Mouse (Mus musculus): ENCODE measurements around the gene Ptpn22. TPM values are rescaled to one million over a fixed set of nuclear protein-coding genes. Genes with fewer than 3 reads are reported as not detected.

The Ptpn22 gene
- polyA plus RNA-seq, 1 experiment from 2014 or later: 0.68 TPM

DNA sequence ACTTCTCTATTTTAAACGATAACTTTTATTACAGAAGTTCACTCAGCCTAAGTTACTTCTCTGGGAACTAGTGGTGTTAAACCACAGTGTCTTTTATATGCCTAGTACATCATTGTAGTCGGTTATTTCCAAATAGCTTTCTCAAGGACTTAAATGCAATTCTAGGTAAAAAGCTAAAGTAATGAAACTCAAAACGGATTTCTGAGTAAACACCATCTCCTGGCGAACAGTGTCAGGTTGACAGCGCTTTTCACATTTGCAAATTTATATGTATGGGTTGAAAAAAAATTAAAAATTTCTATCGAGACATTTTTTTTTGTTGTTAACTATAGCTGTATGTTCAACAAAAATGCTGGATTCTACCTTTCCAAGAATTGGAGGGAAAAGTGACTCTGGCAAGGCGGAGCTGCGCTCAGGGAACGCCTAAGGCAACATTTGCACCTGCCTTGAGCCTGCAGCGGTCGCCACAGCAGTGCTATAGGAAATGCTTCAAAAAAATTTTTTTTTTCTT lies 53.9 kb downstream of the Ptpn22 start:
- 5% methylated on average over 11 of the region's 11 CpGs for WGBS
- Histone ChIP-seq H3K27me3 (ENCODE audit: control insufficient read depth, insufficient read depth, low read length) (no peaks in the 10 kb centered on the region), H3K4me1 (replicated peaks; ENCODE audit: control insufficient read depth, insufficient read depth, low read length) (peaks cover 3% of the 10 kb centered on the region; the same call in 1 of the 2 replicates), H3K36me3 (ENCODE audit: control insufficient read depth, insufficient read depth, low read length) (no peaks in the 10 kb centered on the region), H3K4me3 (ENCODE audit: low read depth, low read length) (peak overlapping the region; percentile 99), H3K27ac (ENCODE audit: low read depth, low read length) (peak overlapping the region; percentile 83), H3K4me2 (ENCODE audit: low read depth, low read length, severe bottlenecking) (peak overlapping the region; percentile 64), H3K9ac (ENCODE audit: low read length) (peak overlapping the region; percentile 64), H3K9me3 (ENCODE audit: control insufficient read depth, low read length) (no peaks in the 10 kb centered on the region)
- ATAC-seq (replicated peaks; ENCODE audit: low FRiP score) (peak; percentile 31), DNase-seq (ENCODE audit: low spot score) (peak; percentile 66)

DNA sequence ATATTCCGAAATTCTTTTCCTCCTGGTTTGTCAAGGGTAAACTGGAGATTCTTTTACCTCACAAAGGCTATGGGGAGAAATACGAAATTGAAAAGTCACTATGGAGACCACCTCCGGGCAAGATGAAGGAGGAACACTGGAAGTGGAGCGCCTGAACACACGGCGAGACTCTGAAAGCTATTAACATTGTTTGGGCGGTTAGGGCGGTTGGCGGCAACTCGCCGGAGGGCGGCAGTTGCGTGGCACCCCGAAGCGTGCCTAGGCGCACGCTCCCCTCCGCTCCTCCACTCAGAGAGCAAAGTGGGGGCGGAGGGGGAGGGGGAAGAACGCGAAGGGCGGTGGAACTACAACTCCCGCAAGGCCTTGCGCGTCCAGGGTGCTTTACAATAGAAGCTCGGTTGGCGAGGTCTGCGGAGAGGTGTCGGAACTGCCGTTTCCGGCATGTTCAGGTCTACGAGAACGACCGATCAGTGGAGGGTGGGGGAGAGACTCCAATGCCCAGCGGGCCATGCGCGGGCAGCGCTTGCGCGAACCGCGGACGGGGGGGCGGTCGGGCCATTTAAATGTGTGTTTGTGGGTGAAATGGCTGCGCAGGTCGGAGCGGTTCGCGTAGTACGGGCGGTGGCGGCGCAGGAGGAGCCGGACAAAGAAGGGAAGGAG lies 54.5 kb downstream of the Ptpn22 start, which contains the start of gene Rsbn1:
Gene Rsbn1 (plus strand): TSS at position 111 of the 660 bp plus-strand sequence.
- H3K4me3 ChIP-seq (ENCODE audit: low read depth, low read length): peak within 1 kb of the TSS; percentile 99
- peak within 1 kb of the TSS; percentile 85 for H3K27ac ChIP-seq (ENCODE audit: low read depth, low read length)
- no peaks in the 10 kb centered on the region for H3K27me3 ChIP-seq (ENCODE audit: control insufficient read depth, insufficient read depth, low read length)
- peaks cover 3% of the 10 kb centered on the region; the same call in 1 of the 2 replicates for H3K4me1 ChIP-seq (replicated peaks; ENCODE audit: control insufficient read depth, insufficient read depth, low read length)
- H3K9ac ChIP-seq (ENCODE audit: low read length): peak within 1 kb of the TSS; percentile 90
- peak within 1 kb of the TSS; percentile 64 for H3K4me2 ChIP-seq (ENCODE audit: low read depth, low read length, severe bottlenecking)
- DNase-seq (ENCODE audit: low spot score): peak; percentile 98
- no peaks in the 10 kb centered on the region for H3K36me3 ChIP-seq (ENCODE audit: control insufficient read depth, insufficient read depth, low read length)
- WGBS: under 1% methylated on average over 54 of the region's 55 CpGs
- no peaks in the 10 kb centered on the region for H3K9me3 ChIP-seq (ENCODE audit: control insufficient read depth, low read length)
- ATAC-seq (replicated peaks; ENCODE audit: low FRiP score): peak; percentile 100

DNA sequence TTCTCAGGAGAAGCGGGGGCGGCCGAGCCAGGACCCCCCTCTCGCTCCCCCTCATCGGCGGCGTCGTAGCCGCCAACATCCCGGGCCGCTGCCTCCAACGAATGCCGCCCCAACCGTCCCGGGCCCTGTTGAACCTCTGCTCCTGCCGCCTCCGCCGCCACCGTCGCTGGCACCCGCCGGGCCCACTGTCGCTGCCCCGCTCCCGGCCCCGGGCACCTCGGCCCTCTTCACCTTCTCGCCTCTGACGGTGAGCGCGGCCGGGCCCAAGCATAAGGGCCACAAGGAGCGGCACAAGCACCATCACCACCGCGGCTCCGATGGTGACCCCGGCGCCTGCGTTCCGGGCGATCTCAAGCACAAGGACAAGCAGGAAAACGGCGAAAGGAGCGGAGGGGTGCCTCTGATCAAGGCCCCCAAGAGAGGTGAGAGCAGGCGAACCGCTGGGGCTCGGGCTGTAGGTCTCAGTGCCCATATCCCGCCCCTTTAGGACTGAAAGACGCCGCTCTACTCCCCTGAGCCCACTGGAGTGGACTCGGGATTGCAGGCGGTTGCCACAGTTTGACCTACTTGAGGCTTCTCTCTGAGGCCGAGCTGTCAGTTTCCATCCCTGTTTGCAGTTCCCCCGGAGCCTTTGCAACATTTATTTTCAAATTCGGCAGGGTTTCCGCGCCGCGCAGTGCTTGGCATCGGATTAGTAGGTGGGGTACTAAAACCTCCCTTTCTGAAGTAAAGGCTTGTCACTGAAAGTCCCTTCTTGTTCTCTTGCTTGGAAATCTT lies 55.3 kb downstream of the Ptpn22 start:
- Histone ChIP-seq H3K4me2 (ENCODE audit: low read depth, low read length, severe bottlenecking) (peak overlapping the region; percentile 64), H3K9ac (ENCODE audit: low read length) (peak overlapping the region; percentile 90), H3K4me3 (ENCODE audit: low read depth, low read length) (peak overlapping the region; percentile 99), H3K27ac (ENCODE audit: low read depth, low read length) (peak overlapping the region; percentile 85), H3K27me3 (ENCODE audit: control insufficient read depth, insufficient read depth, low read length) (no peaks in the 10 kb centered on the region), H3K9me3 (ENCODE audit: control insufficient read depth, low read length) (no peaks in the 10 kb centered on the region), H3K36me3 (ENCODE audit: control insufficient read depth, insufficient read depth, low read length) (no peaks in the 10 kb centered on the region), H3K4me1 (replicated peaks; ENCODE audit: control insufficient read depth, insufficient read depth, low read length) (peaks cover 3% of the 10 kb centered on the region; the same call in 1 of the 2 replicates)
- DNase-seq (ENCODE audit: low spot score) (peak; percentile 82), ATAC-seq (replicated peaks; ENCODE audit: low FRiP score) (peak; percentile 61)
- WGBS: 1% methylated on average over 58 of the region's 60 CpGs

DNA sequence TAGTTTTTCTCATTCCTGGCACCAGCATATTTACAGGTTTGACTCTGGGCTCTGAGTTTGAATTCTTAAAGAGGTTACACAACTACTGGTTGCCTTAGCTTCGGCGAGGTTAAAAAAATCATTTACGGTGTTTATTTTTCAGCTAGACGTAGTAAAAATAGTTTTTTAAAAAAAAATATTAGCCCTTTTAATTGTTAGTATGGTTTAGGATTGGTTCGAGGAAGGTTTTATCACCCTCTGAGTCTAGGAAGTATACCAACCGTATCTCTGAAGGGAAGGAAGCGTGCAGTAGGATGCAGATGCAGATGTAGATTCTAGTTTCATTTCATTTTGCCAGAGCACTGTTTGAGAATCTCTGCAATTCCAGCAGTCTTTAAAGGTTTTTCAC lies 55.9 kb downstream of the Ptpn22 start:
- ATAC-seq (replicated peaks; ENCODE audit: low FRiP score) (no peak), DNase-seq (ENCODE audit: low spot score) (no peak)
- peak overlapping the region; percentile 99 for H3K4me3 ChIP-seq (ENCODE audit: low read depth, low read length)
- H3K4me1 ChIP-seq (replicated peaks; ENCODE audit: control insufficient read depth, insufficient read depth, low read length): peaks cover 3% of the 10 kb centered on the region; the same call in 1 of the 2 replicates
- H3K4me2 ChIP-seq (ENCODE audit: low read depth, low read length, severe bottlenecking): peak overlapping the region; percentile 64
- H3K9me3 ChIP-seq (ENCODE audit: control insufficient read depth, low read length): no peaks in the 10 kb centered on the region
- H3K36me3 ChIP-seq (ENCODE audit: control insufficient read depth, insufficient read depth, low read length): no peaks in the 10 kb centered on the region
- WGBS: 14% methylated on average over 7 of the region's 7 CpGs
- H3K27me3 ChIP-seq (ENCODE audit: control insufficient read depth, insufficient read depth, low read length): no peaks in the 10 kb centered on the region
- H3K9ac ChIP-seq (ENCODE audit: low read length): peak overlapping the region; percentile 90
- H3K27ac ChIP-seq (ENCODE audit: low read depth, low read length): no peak overlapping the region

DNA sequence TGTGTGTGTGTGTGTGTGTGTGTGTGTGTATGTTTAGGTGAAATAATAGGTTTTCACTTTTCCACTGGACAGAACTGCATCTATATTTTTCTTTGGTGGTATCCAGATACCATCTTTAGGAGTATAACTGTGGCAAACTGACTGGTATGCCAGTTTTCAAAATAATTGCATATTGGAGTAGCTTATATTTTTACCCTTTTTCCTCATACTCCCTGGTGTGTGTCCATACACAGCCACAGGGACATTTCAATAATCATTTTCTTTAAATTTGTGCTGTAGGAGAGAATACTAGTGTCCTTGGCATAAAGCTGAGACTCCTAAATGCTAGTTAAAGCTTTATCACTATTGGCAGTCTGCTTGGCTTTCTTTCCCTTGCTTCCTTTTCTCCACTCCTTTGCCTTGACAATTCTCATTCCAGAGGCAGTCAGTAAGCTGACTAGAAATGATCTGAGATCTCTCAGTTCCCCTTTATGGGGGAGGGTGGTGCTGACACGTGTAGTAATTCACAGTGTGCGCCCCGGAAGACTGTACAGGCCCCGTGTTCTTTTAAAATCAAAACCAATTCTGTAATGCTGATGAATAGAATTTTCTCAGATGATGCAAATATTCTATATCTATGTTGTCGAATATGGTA lies 56.7 kb downstream of the Ptpn22 start:
- Histone ChIP-seq H3K4me3 (ENCODE audit: low read depth, low read length) (peak overlapping the region; percentile 99), H3K27me3 (ENCODE audit: control insufficient read depth, insufficient read depth, low read length) (no peaks in the 10 kb centered on the region), H3K27ac (ENCODE audit: low read depth, low read length) (no peak overlapping the region), H3K4me1 (replicated peaks; ENCODE audit: control insufficient read depth, insufficient read depth, low read length) (peaks cover 3% of the 10 kb centered on the region; the same call in 1 of the 2 replicates), H3K4me2 (ENCODE audit: low read depth, low read length, severe bottlenecking) (peak overlapping the region; percentile 64), H3K9ac (ENCODE audit: low read length) (peak overlapping the region; percentile 50), H3K9me3 (ENCODE audit: control insufficient read depth, low read length) (no peaks in the 10 kb centered on the region), H3K36me3 (ENCODE audit: control insufficient read depth, insufficient read depth, low read length) (no peaks in the 10 kb centered on the region)
- DNase-seq (ENCODE audit: low spot score) (no peak), ATAC-seq (replicated peaks; ENCODE audit: low FRiP score) (no peak)
- 73% methylated on average over 5 of the region's 5 CpGs for WGBS

DNA sequence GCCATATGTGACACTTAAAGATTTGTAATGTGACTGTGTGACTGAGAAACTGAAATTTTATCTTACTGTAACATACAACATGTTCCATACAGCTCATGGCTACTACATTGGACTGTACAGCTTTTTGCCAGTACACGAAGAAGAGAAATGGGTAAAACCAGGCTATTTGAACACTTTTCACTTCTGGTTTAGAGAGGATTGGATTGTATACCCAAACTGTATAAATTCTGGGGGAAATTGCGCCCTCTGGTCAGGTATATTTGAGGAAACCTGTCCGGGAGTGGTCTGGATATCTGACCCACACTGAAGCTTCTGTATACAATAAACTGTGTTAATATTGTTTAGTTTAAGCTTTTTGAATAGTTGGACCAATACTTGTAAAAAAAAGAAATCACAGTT lies 57.2 kb downstream of the Ptpn22 start:
- no peaks in the 10 kb centered on the region for H3K27me3 ChIP-seq (ENCODE audit: control insufficient read depth, insufficient read depth, low read length)
- DNase-seq (ENCODE audit: low spot score) (no peak), ATAC-seq (replicated peaks; ENCODE audit: low FRiP score) (no peak)
- H3K27ac ChIP-seq (ENCODE audit: low read depth, low read length): no peak overlapping the region
- H3K9ac ChIP-seq (ENCODE audit: low read length): peak overlapping the region; percentile 50; the same call in 1 of the 2 replicates
- no peaks in the 10 kb centered on the region for H3K9me3 ChIP-seq (ENCODE audit: control insufficient read depth, low read length)
- H3K36me3 ChIP-seq (ENCODE audit: control insufficient read depth, insufficient read depth, low read length): no peaks in the 10 kb centered on the region
- 76% methylated on average over 3 of the region's 3 CpGs for WGBS
- H3K4me1 ChIP-seq (replicated peaks; ENCODE audit: control insufficient read depth, insufficient read depth, low read length): peaks cover 3% of the 10 kb centered on the region; the same call in 1 of the 2 replicates
- H3K4me3 ChIP-seq (ENCODE audit: low read depth, low read length): peak overlapping the region; percentile 99; the same call in 1 of the 2 replicates
- H3K4me2 ChIP-seq (ENCODE audit: low read depth, low read length, severe bottlenecking): peak overlapping the region; percentile 64

DNA sequence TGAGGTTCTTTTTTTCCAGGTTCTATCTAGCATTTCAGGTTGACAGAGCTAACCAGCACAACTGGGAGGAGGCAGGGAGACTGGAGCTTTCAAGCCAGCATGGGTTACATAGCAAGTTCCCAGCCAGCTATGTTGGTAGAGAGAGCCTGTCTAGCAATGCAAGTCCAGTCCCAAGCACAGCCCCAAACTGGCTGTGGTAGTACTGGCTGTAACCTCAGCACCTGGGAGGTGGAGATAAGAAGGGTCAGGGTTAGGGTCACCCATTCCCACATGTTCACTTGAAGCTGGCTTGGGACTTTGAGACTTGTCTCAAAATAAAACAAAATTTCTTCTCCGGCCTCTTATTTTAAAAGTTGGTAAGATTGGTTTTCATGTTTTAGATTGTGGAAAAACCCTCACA lies 60.5 kb downstream of the Ptpn22 start:
- no peak overlapping the region for H3K4me2 ChIP-seq (ENCODE audit: low read depth, low read length, severe bottlenecking)
- no peak overlapping the region for H3K9ac ChIP-seq (ENCODE audit: low read length)
- H3K27me3 ChIP-seq (ENCODE audit: control insufficient read depth, insufficient read depth, low read length): no peaks in the 10 kb centered on the region
- peaks cover 8% of the 10 kb centered on the region; the same call in 1 of the 2 replicates for H3K4me1 ChIP-seq (replicated peaks; ENCODE audit: control insufficient read depth, insufficient read depth, low read length)
- H3K27ac ChIP-seq (ENCODE audit: low read depth, low read length): no peak overlapping the region
- no peaks in the 10 kb centered on the region for H3K9me3 ChIP-seq (ENCODE audit: control insufficient read depth, low read length)
- 94% methylated on average over 1 of the region's 1 CpGs for WGBS
- no peak for ATAC-seq (replicated peaks; ENCODE audit: low FRiP score)
- DNase-seq (ENCODE audit: low spot score): no peak
- no peak overlapping the region for H3K4me3 ChIP-seq (ENCODE audit: low read depth, low read length)
- H3K36me3 ChIP-seq (ENCODE audit: control insufficient read depth, insufficient read depth, low read length): no peaks in the 10 kb centered on the region

DNA sequence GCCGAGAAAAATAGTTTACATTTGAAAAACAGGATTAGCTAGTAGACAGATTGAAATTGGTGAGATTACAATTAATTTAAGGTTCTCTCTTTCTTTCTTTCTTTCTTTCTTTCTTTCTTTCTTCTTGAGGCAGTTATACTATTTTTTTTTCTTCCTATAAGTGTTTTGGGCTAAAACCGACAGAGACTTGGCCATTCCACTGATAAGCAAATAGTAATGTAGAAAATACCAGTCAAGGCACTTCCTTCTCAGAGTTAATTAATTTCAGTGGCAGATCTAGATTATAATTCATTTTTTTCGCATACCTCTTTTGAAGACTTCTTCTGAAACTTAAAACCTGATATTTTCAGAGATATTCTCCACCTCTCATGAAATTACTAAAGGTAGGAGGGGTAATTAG lies 65.7 kb downstream of the Ptpn22 start:
- H3K36me3 ChIP-seq (ENCODE audit: control insufficient read depth, insufficient read depth, low read length): no peaks in the 10 kb centered on the region
- no peak overlapping the region for H3K9ac ChIP-seq (ENCODE audit: low read length)
- ATAC-seq (replicated peaks; ENCODE audit: low FRiP score) (no peak), DNase-seq (ENCODE audit: low spot score) (no peak)
- 72% methylated on average over 3 of the region's 3 CpGs for WGBS
- peaks cover 8% of the 10 kb centered on the region; the same call in 1 of the 2 replicates for H3K4me1 ChIP-seq (replicated peaks; ENCODE audit: control insufficient read depth, insufficient read depth, low read length)
- H3K4me2 ChIP-seq (ENCODE audit: low read depth, low read length, severe bottlenecking): no peak overlapping the region
- H3K9me3 ChIP-seq (ENCODE audit: control insufficient read depth, low read length): no peaks in the 10 kb centered on the region
- no peak overlapping the region for H3K4me3 ChIP-seq (ENCODE audit: low read depth, low read length)
- H3K27ac ChIP-seq (ENCODE audit: low read depth, low read length): no peak overlapping the region
- no peaks in the 10 kb centered on the region for H3K27me3 ChIP-seq (ENCODE audit: control insufficient read depth, insufficient read depth, low read length)

All from forebrain, embryonic 11.5 days (tissue).